In the genomic region with DNA sequence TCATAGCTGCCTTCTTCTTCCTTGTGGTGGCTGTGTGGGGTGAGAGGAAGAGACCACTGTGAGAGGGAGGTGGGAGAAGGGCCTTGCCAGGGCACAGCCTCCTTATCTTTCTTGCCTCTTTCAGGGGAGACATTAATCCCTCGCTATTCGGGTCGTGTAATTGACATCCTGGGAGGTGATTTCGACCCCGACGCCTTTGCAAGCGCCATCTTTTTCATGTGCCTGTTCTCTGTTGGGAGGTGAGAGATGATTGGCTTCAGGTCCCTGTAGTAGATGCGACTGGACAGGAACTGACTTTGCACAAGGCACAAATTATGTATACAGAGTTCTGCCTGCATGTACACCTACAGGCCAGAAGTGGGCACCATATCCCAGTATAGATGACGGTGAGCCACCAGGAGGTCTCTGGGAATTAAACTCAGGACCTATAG, we compare ENCODE assay signal across 8 mouse cellular contexts. TPM values are rescaled to one million over a fixed set of nuclear protein-coding genes. Genes with fewer than 3 reads are reported as not detected.
A peak's percentile ranks its signal among the peaks of the same experiment; 100 is the strongest.
DNase-seq lines count a peak whose midpoint lies in the region; ATAC-seq and TF ChIP-seq lines count a peak whose summit lies in the region.

No protein-coding gene starts in this region.

- H3K9ac ChIP-seq in midbrain, embryonic 12.5 days (replicated peaks): no peak overlapping the region
- no peak overlapping the region for H3K9ac ChIP-seq in midbrain, embryonic 13.5 days (replicated peaks)
- H3K9ac ChIP-seq in heart, embryonic 12.5 days: no peak overlapping the region
- H3K9ac ChIP-seq in liver, adult 2 months (ENCODE audit: low read depth, low read length): peak overlapping the region; percentile 90; the same call in 1 of the 2 replicates
- H3K9ac ChIP-seq in neural tube, embryonic 15.5 days (replicated peaks): no peak overlapping the region

- peak; percentile 26 for DNase-seq in liver, adult 2 months (ENCODE audit: extremely low read depth, low read depth, low spot score)
- DNase-seq in ovary, postnatal 36 days (ENCODE audit: low spot score): no peak
- no peak for DNase-seq in yolk sac, embryonic 10.5 days (ENCODE audit: low spot score)

- H3K4me2 ChIP-seq in midbrain, embryonic 12.5 days (replicated peaks): no peak overlapping the region
- no peak overlapping the region for H3K4me2 ChIP-seq in midbrain, embryonic 13.5 days (replicated peaks)
- H3K4me2 ChIP-seq in heart, embryonic 12.5 days: peak overlapping the region; percentile 97
- peak overlapping the region; percentile 81 for H3K4me2 ChIP-seq in neural tube, embryonic 15.5 days

- no peaks in the 10 kb centered on the region for H3K36me3 ChIP-seq in midbrain, embryonic 12.5 days
- H3K36me3 ChIP-seq in midbrain, embryonic 13.5 days: no peaks in the 10 kb centered on the region
- no peaks in the 10 kb centered on the region for H3K36me3 ChIP-seq in heart, embryonic 12.5 days
- H3K36me3 ChIP-seq in liver, adult 2 months (ENCODE audit: control insufficient read depth, insufficient read depth, low read length): peaks cover 2% of the 10 kb centered on the region; the same call in 1 of the 2 replicates
- no peaks in the 10 kb centered on the region for H3K36me3 ChIP-seq in neural tube, embryonic 15.5 days

- ATAC-seq in midbrain, embryonic 12.5 days (ENCODE audit: low FRiP score, low read depth): no peak
- ATAC-seq in midbrain, embryonic 13.5 days: no peak
- ATAC-seq in heart, embryonic 12.5 days (ENCODE audit: insufficient number of reproducible peaks, low FRiP score): no peak
- ATAC-seq in neural tube, embryonic 15.5 days (ENCODE audit: low FRiP score): no peak

- TF ChIP-seq CTCF in bone marrow macrophage, adult 2 months (IDR thresholded peaks at IDR 0.05; ENCODE audit: low read depth, low read length): peak; percentile 16; the same call in 1 of the 2 replicates
- TF ChIP-seq CTCF in liver, adult 2 months (IDR thresholded peaks at IDR 0.05; ENCODE audit: low read depth, low read length): peak; percentile 52; the same call in 1 of the 2 replicates

- H3K9me3 ChIP-seq in midbrain, embryonic 12.5 days: 0 out of 2 replicates have a peak, but pooled peaks cover 2% of the 10 kb centered on the region
- no peaks in the 10 kb centered on the region for H3K9me3 ChIP-seq in midbrain, embryonic 13.5 days
- peaks cover 6% of the 10 kb centered on the region; the same call in 1 of the 2 replicates for H3K9me3 ChIP-seq in heart, embryonic 12.5 days (replicated peaks)
- no peaks in the 10 kb centered on the region for H3K9me3 ChIP-seq in neural tube, embryonic 15.5 days (replicated peaks)

- H3K4me1 ChIP-seq in midbrain, embryonic 12.5 days: peaks cover 10% of the 10 kb centered on the region
- peaks cover 9% of the 10 kb centered on the region for H3K4me1 ChIP-seq in midbrain, embryonic 13.5 days (replicated peaks)
- peaks cover 6% of the 10 kb centered on the region; the same call in 1 of the 2 replicates for H3K4me1 ChIP-seq in bone marrow macrophage, adult 2 months (ENCODE audit: control insufficient read depth, insufficient read depth, low read length)
- peaks cover 11% of the 10 kb centered on the region for H3K4me1 ChIP-seq in heart, embryonic 12.5 days (replicated peaks)
- H3K4me1 ChIP-seq in liver, adult 2 months (ENCODE audit: control insufficient read depth, insufficient read depth, low read length): peaks cover 6% of the 10 kb centered on the region; the same call in 1 of the 2 replicates
- H3K4me1 ChIP-seq in neural tube, embryonic 15.5 days: peaks cover 13% of the 10 kb centered on the region

- no peaks in the 10 kb centered on the region for H3K79me2 ChIP-seq in liver, adult 2 months (ENCODE audit: control insufficient read depth, insufficient read depth, low read length)

- TF ChIP-seq POLR2A in bone marrow macrophage, adult 2 months (IDR thresholded peaks at IDR 0.05; ENCODE audit: borderline replicate concordance, low read depth, low read length): no peak
- no peak for TF ChIP-seq POLR2A in liver, adult 2 months (IDR thresholded peaks at IDR 0.05; ENCODE audit: extremely low read depth, insufficient read depth, low read length)

- H3K27ac ChIP-seq in midbrain, embryonic 12.5 days (replicated peaks): no peak overlapping the region
- no peak overlapping the region for H3K27ac ChIP-seq in midbrain, embryonic 13.5 days
- H3K27ac ChIP-seq in bone marrow macrophage, adult 2 months (ENCODE audit: insufficient read depth, low read depth, low read length): no peak overlapping the region
- no peak overlapping the region for H3K27ac ChIP-seq in heart, embryonic 12.5 days (ENCODE audit: poor library complexity, severe bottlenecking)
- no peak overlapping the region; the same call in 1 of the 2 replicates for H3K27ac ChIP-seq in liver, adult 2 months (replicated peaks; ENCODE audit: insufficient read depth, low read depth, low read length)
- no peak overlapping the region for H3K27ac ChIP-seq in neural tube, embryonic 15.5 days (replicated peaks)

- 13% methylated on average over 9 of the region's 9 CpGs for WGBS in midbrain, embryonic 12.5 days
- WGBS in midbrain, embryonic 13.5 days: 17% methylated on average over 9 of the region's 9 CpGs
- WGBS in heart, embryonic 12.5 days: 17% methylated on average over 9 of the region's 9 CpGs
- 65% methylated on average over 9 of the region's 9 CpGs for WGBS in liver, adult 2 months
- WGBS in neural tube, embryonic 15.5 days: 14% methylated on average over 9 of the region's 9 CpGs

- 0 out of 2 replicates have a peak overlapping the region, but pooled peaks have one; percentile 56 for H3K4me3 ChIP-seq in midbrain, embryonic 12.5 days
- no peak overlapping the region for H3K4me3 ChIP-seq in midbrain, embryonic 13.5 days (replicated peaks)
- peak overlapping the region; percentile 98 for H3K4me3 ChIP-seq in bone marrow macrophage, adult 2 months (ENCODE audit: insufficient read depth, low read length)
- H3K4me3 ChIP-seq in heart, embryonic 12.5 days: no peak overlapping the region
- peak overlapping the region; percentile 95; the same call in 1 of the 2 replicates for H3K4me3 ChIP-seq in liver, adult 2 months (ENCODE audit: insufficient read depth, low read depth, low read length)
- peak overlapping the region; percentile 59; the same call in 1 of the 2 replicates for H3K4me3 ChIP-seq in neural tube, embryonic 15.5 days (replicated peaks)

- H3K27me3 ChIP-seq in midbrain, embryonic 12.5 days: peaks cover 79% of the 10 kb centered on the region
- H3K27me3 ChIP-seq in midbrain, embryonic 13.5 days: peaks cover 66% of the 10 kb centered on the region
- peaks cover 81% of the 10 kb centered on the region for H3K27me3 ChIP-seq in heart, embryonic 12.5 days (replicated peaks)
- H3K27me3 ChIP-seq in liver, adult 2 months (ENCODE audit: control insufficient read depth, insufficient read depth, low read length): no peaks in the 10 kb centered on the region
- peaks cover 60% of the 10 kb centered on the region for H3K27me3 ChIP-seq in neural tube, embryonic 15.5 days (replicated peaks)

RNA-seq across cellular contexts. Expression of gene Tap2, which starts 2.4 kb away (rescaled TPM):
- 0.79 and 0.82 TPM in 2 replicates for polyA plus RNA-seq in midbrain, embryonic 12.5 days (2016; fragmentation: Nextera tagmentation; extraction: Ambion mirVana)
- 0.50 and 0.55 TPM in 2 replicates for polyA plus RNA-seq in midbrain, embryonic 13.5 days (2015; fragmentation: Nextera tagmentation; extraction: Ambion mirVana)
- polyA plus RNA-seq in bone marrow macrophage, adult 2 months (2012; ENCODE audit: insufficient read depth, insufficient read length, missing spikeins): 51.8 and 56.6 TPM in 2 replicates
- 1.3 and 1.7 TPM in 2 replicates for polyA plus RNA-seq in heart, embryonic 12.5 days (2016; fragmentation: Nextera tagmentation; extraction: Ambion mirVana)
- 14.4 and 15.2 TPM in 2 replicates for total RNA-seq in liver, adult 2 months (2014; rRNA removed)
- 18.4 and 24.6 TPM in 2 replicates for polyA plus RNA-seq in liver, adult 2 months (2012; rRNA removed)
- 1.9 and 15.0 TPM in 2 replicates for polyA plus RNA-seq in neural tube, embryonic 15.5 days (2015; fragmentation: Nextera tagmentation; extraction: Ambion mirVana)

RNA-seq across cellular contexts. Expression of gene Psmb8, which starts 8.2 kb away (rescaled TPM):
- polyA plus RNA-seq in midbrain, embryonic 12.5 days (2016; fragmentation: Nextera tagmentation; extraction: Ambion mirVana): 1.6 and 2.1 TPM in 2 replicates
- polyA plus RNA-seq in midbrain, embryonic 13.5 days (2015; fragmentation: Nextera tagmentation; extraction: Ambion mirVana): 1.5 and 2.4 TPM in 2 replicates
- polyA plus RNA-seq in bone marrow macrophage, adult 2 months (2012; ENCODE audit: insufficient read depth, insufficient read length, missing spikeins): 201 and 204 TPM in 2 replicates
- polyA plus RNA-seq in heart, embryonic 12.5 days (2016; fragmentation: Nextera tagmentation; extraction: Ambion mirVana): 1.9 and 2.0 TPM in 2 replicates
- 66.9 and 101 TPM in 2 replicates for total RNA-seq in liver, adult 2 months (2014; rRNA removed)
- polyA plus RNA-seq in liver, adult 2 months (2012; rRNA removed): 56.7 and 80.3 TPM in 2 replicates
- 3.8 and 80.4 TPM in 2 replicates for polyA plus RNA-seq in neural tube, embryonic 15.5 days (2015; fragmentation: Nextera tagmentation; extraction: Ambion mirVana)

RNA-seq across cellular contexts. Expression of gene Psmb9, which starts 18.2 kb away (rescaled TPM):
- polyA plus RNA-seq in midbrain, embryonic 12.5 days (2016; fragmentation: Nextera tagmentation; extraction: Ambion mirVana): 1.3 and 1.5 TPM in 2 replicates
- 0.73 and 1.5 TPM in 2 replicates for polyA plus RNA-seq in midbrain, embryonic 13.5 days (2015; fragmentation: Nextera tagmentation; extraction: Ambion mirVana)
- 134 TPM in 2 replicates for polyA plus RNA-seq in bone marrow macrophage, adult 2 months (2012; ENCODE audit: insufficient read depth, insufficient read length, missing spikeins)
- 0.59 and 0.91 TPM in 2 replicates for polyA plus RNA-seq in heart, embryonic 12.5 days (2016; fragmentation: Nextera tagmentation; extraction: Ambion mirVana)
- 23.3 and 38.1 TPM in 2 replicates for total RNA-seq in liver, adult 2 months (2014; rRNA removed)
- polyA plus RNA-seq in liver, adult 2 months (2012; rRNA removed): 38.0 and 41.5 TPM in 2 replicates
- polyA plus RNA-seq in neural tube, embryonic 15.5 days (2015; fragmentation: Nextera tagmentation; extraction: Ambion mirVana): 2.1 and 35.0 TPM in 2 replicates

RNA-seq across cellular contexts. Expression of gene Tap1, which starts 18.4 kb away (rescaled TPM):
- polyA plus RNA-seq in midbrain, embryonic 12.5 days (2016; fragmentation: Nextera tagmentation; extraction: Ambion mirVana): 1.4 and 1.8 TPM in 2 replicates
- polyA plus RNA-seq in midbrain, embryonic 13.5 days (2015; fragmentation: Nextera tagmentation; extraction: Ambion mirVana): 0.46 and 0.57 TPM in 2 replicates
- polyA plus RNA-seq in bone marrow macrophage, adult 2 months (2012; ENCODE audit: insufficient read depth, insufficient read length, missing spikeins): 56.2 and 60.8 TPM in 2 replicates
- 1.1 TPM in 2 replicates for polyA plus RNA-seq in heart, embryonic 12.5 days (2016; fragmentation: Nextera tagmentation; extraction: Ambion mirVana)
- total RNA-seq in liver, adult 2 months (2014; rRNA removed): 15.1 and 17.3 TPM in 2 replicates
- 18.8 and 23.5 TPM in 2 replicates for polyA plus RNA-seq in liver, adult 2 months (2012; rRNA removed)
- polyA plus RNA-seq in neural tube, embryonic 15.5 days (2015; fragmentation: Nextera tagmentation; extraction: Ambion mirVana): 3.5 and 12.0 TPM in 2 replicates

RNA-seq across cellular contexts. Expression of gene H2-Ob, which starts 32.9 kb away (rescaled TPM):
- not detected in 2 replicates for polyA plus RNA-seq in midbrain, embryonic 12.5 days (2016; fragmentation: Nextera tagmentation; extraction: Ambion mirVana)
- not detected in 2 replicates for polyA plus RNA-seq in midbrain, embryonic 13.5 days (2015; fragmentation: Nextera tagmentation; extraction: Ambion mirVana)
- 1.9 and 2.0 TPM in 2 replicates for polyA plus RNA-seq in bone marrow macrophage, adult 2 months (2012; ENCODE audit: insufficient read depth, insufficient read length, missing spikeins)
- polyA plus RNA-seq in heart, embryonic 12.5 days (2016; fragmentation: Nextera tagmentation; extraction: Ambion mirVana): 0.15 TPM in 1 of 2 replicates, not detected in the other
- 1.5 and 1.6 TPM in 2 replicates for total RNA-seq in liver, adult 2 months (2014; rRNA removed)
- 0.96 and 2.9 TPM in 2 replicates for polyA plus RNA-seq in liver, adult 2 months (2012; rRNA removed)
- 0.08 and 0.26 TPM in 2 replicates for polyA plus RNA-seq in neural tube, embryonic 15.5 days (2015; fragmentation: Nextera tagmentation; extraction: Ambion mirVana)

Comparison
In these comparisons a context has a peak if more than half of its experiments do, and no peak if none do; other contexts are left out.
1. H3K4me3 ChIP-seq: peak in midbrain, embryonic 12.5 days (single experiment), bone marrow macrophage, adult 2 months (single experiment), liver, adult 2 months (single experiment) and neural tube, embryonic 15.5 days (single experiment); none in midbrain, embryonic 13.5 days (single experiment) and heart, embryonic 12.5 days (single experiment).
2. H3K4me2 ChIP-seq: peak in heart, embryonic 12.5 days (single experiment) and neural tube, embryonic 15.5 days (single experiment); none in midbrain, embryonic 12.5 days (single experiment) and midbrain, embryonic 13.5 days (single experiment).